Mouse (Mus musculus): ENCODE measurements around the gene Dot1l. TPM values are rescaled to one million over a fixed set of nuclear protein-coding genes. Genes with fewer than 3 reads are reported as not detected.

Dot1l gene
- polyA plus RNA-seq, 1 experiment from 2014 or later: 34.5 TPM

- peak overlapping the region; percentile 96 for H3K4me2 ChIP-seq (ENCODE audit: low read depth, low read length, severe bottlenecking)
- peak overlapping the region; percentile 93 for H3K4me3 ChIP-seq (ENCODE audit: low read depth, low read length)
- WGBS: 4% methylated on average over 18 of the region's 18 CpGs
- H3K4me1 ChIP-seq (replicated peaks; ENCODE audit: control insufficient read depth, insufficient read depth, low read length): peaks cover 17% of the 10 kb centered on the region; the same call in 1 of the 2 replicates
- peaks cover 21% of the 10 kb centered on the region for H3K36me3 ChIP-seq (ENCODE audit: control insufficient read depth, insufficient read depth, low read length)
- DNase-seq (ENCODE audit: low spot score): no peak
- peak overlapping the region; percentile 97 for H3K9ac ChIP-seq (ENCODE audit: low read length)
- peak; percentile 1; the same call in 1 of the 2 replicates for ATAC-seq (replicated peaks; ENCODE audit: low FRiP score)
- H3K27ac ChIP-seq (ENCODE audit: low read depth, low read length): peak overlapping the region; percentile 96
- no peaks in the 10 kb centered on the region for H3K27me3 ChIP-seq (ENCODE audit: control insufficient read depth, insufficient read depth, low read length)
- no peaks in the 10 kb centered on the region for H3K9me3 ChIP-seq (ENCODE audit: control insufficient read depth, low read length)
These were observed 44.1 kb downstream of the Dot1l start for GRCm38 (mm10) chr10:80799070-80799566.

- no peak for DNase-seq (ENCODE audit: low spot score)
- peaks cover 19% of the 10 kb centered on the region for H3K4me1 ChIP-seq (replicated peaks; ENCODE audit: control insufficient read depth, insufficient read depth, low read length)
- no peak overlapping the region for H3K27ac ChIP-seq (ENCODE audit: low read depth, low read length)
- H3K9ac ChIP-seq (ENCODE audit: low read length): no peak overlapping the region
- no peak overlapping the region for H3K4me3 ChIP-seq (ENCODE audit: low read depth, low read length)
- no peak overlapping the region for H3K4me2 ChIP-seq (ENCODE audit: low read depth, low read length, severe bottlenecking)
- peaks cover 5% of the 10 kb centered on the region; the same call in 1 of the 2 replicates for H3K27me3 ChIP-seq (ENCODE audit: control insufficient read depth, insufficient read depth, low read length)
- WGBS: 92% methylated on average over 10 of the region's 10 CpGs
- peaks cover 15% of the 10 kb centered on the region for H3K36me3 ChIP-seq (ENCODE audit: control insufficient read depth, insufficient read depth, low read length)
- no peaks in the 10 kb centered on the region for H3K9me3 ChIP-seq (ENCODE audit: control insufficient read depth, low read length)
- no peak for ATAC-seq (replicated peaks; ENCODE audit: low FRiP score)
These were observed 47.4 kb downstream of the Dot1l start for GRCm38 (mm10) chr10:80802204-80802912.

- Histone ChIP-seq H3K9me3 (ENCODE audit: control insufficient read depth, low read length) (no peaks in the 10 kb centered on the region), H3K27ac (ENCODE audit: low read depth, low read length) (no peak overlapping the region), H3K4me3 (ENCODE audit: low read depth, low read length) (no peak overlapping the region), H3K36me3 (ENCODE audit: control insufficient read depth, insufficient read depth, low read length) (peaks cover 15% of the 10 kb centered on the region), H3K4me1 (replicated peaks; ENCODE audit: control insufficient read depth, insufficient read depth, low read length) (peaks cover 19% of the 10 kb centered on the region), H3K4me2 (ENCODE audit: low read depth, low read length, severe bottlenecking) (no peak overlapping the region), H3K9ac (ENCODE audit: low read length) (no peak overlapping the region), H3K27me3 (ENCODE audit: control insufficient read depth, insufficient read depth, low read length) (peaks cover 7% of the 10 kb centered on the region)
- ATAC-seq (replicated peaks; ENCODE audit: low FRiP score) (no peak), DNase-seq (ENCODE audit: low spot score) (no peak)
- WGBS: 93% methylated on average over 3 of the region's 3 CpGs
These were observed 48.0 kb downstream of the Dot1l start for GRCm38 (mm10) chr10:80802996-80803395.

- Histone ChIP-seq H3K4me3 (ENCODE audit: low read depth, low read length) (no peak overlapping the region), H3K4me1 (replicated peaks; ENCODE audit: control insufficient read depth, insufficient read depth, low read length) (peaks cover 29% of the 10 kb centered on the region), H3K9ac (ENCODE audit: low read length) (no peak overlapping the region), H3K9me3 (ENCODE audit: control insufficient read depth, low read length) (no peaks in the 10 kb centered on the region), H3K27me3 (ENCODE audit: control insufficient read depth, insufficient read depth, low read length) (peaks cover 21% of the 10 kb centered on the region), H3K27ac (ENCODE audit: low read depth, low read length) (no peak overlapping the region), H3K36me3 (ENCODE audit: control insufficient read depth, insufficient read depth, low read length) (peaks cover 15% of the 10 kb centered on the region), H3K4me2 (ENCODE audit: low read depth, low read length, severe bottlenecking) (no peak overlapping the region)
- 100% methylated on average over 2 of the region's 2 CpGs for WGBS
- no peak for DNase-seq (ENCODE audit: low spot score)
- no peak for ATAC-seq (replicated peaks; ENCODE audit: low FRiP score)
These were observed 49.3 kb downstream of the Dot1l start for GRCm38 (mm10) chr10:80804340-80804739.

- Histone ChIP-seq H3K4me2 (ENCODE audit: low read depth, low read length, severe bottlenecking) (no peak within 1 kb of the TSS), H3K9ac (ENCODE audit: low read length) (no peak within 1 kb of the TSS), H3K36me3 (ENCODE audit: control insufficient read depth, insufficient read depth, low read length) (peaks cover 15% of the 10 kb centered on the region), H3K4me1 (replicated peaks; ENCODE audit: control insufficient read depth, insufficient read depth, low read length) (peaks cover 25% of the 10 kb centered on the region), H3K27ac (ENCODE audit: low read depth, low read length) (no peak within 1 kb of the TSS), H3K27me3 (ENCODE audit: control insufficient read depth, insufficient read depth, low read length) (peaks cover 24% of the 10 kb centered on the region), H3K4me3 (ENCODE audit: low read depth, low read length) (no peak within 1 kb of the TSS), H3K9me3 (ENCODE audit: control insufficient read depth, low read length) (no peaks in the 10 kb centered on the region)
- 69% methylated on average over 6 of the region's 6 CpGs for WGBS
- no peak for ATAC-seq (replicated peaks; ENCODE audit: low FRiP score)
- no peak for DNase-seq (ENCODE audit: low spot score)
These were observed 49.9 kb downstream of the Dot1l start, which contains the start of gene Amh for GRCm38 (mm10) chr10:80804916-80805315. Gene Amh (plus strand): TSS chr10:80805243.

- WGBS: 83% methylated on average over 5 of the region's 5 CpGs
- Histone ChIP-seq H3K27ac (ENCODE audit: low read depth, low read length) (no peak overlapping the region), H3K4me3 (ENCODE audit: low read depth, low read length) (no peak overlapping the region), H3K4me2 (ENCODE audit: low read depth, low read length, severe bottlenecking) (no peak overlapping the region), H3K9ac (ENCODE audit: low read length) (no peak overlapping the region), H3K36me3 (ENCODE audit: control insufficient read depth, insufficient read depth, low read length) (peaks cover 15% of the 10 kb centered on the region), H3K27me3 (ENCODE audit: control insufficient read depth, insufficient read depth, low read length) (peaks cover 26% of the 10 kb centered on the region), H3K4me1 (replicated peaks; ENCODE audit: control insufficient read depth, insufficient read depth, low read length) (peaks cover 23% of the 10 kb centered on the region), H3K9me3 (ENCODE audit: control insufficient read depth, low read length) (no peaks in the 10 kb centered on the region)
- DNase-seq (ENCODE audit: low spot score) (no peak), ATAC-seq (replicated peaks; ENCODE audit: low FRiP score) (no peak)
These were observed 50.3 kb downstream of the Dot1l start for GRCm38 (mm10) chr10:80805322-80805721.

- Histone ChIP-seq H3K27ac (ENCODE audit: low read depth, low read length) (no peak overlapping the region), H3K36me3 (ENCODE audit: control insufficient read depth, insufficient read depth, low read length) (peaks cover 15% of the 10 kb centered on the region), H3K27me3 (ENCODE audit: control insufficient read depth, insufficient read depth, low read length) (peaks cover 30% of the 10 kb centered on the region), H3K9me3 (ENCODE audit: control insufficient read depth, low read length) (no peaks in the 10 kb centered on the region), H3K9ac (ENCODE audit: low read length) (no peak overlapping the region), H3K4me3 (ENCODE audit: low read depth, low read length) (no peak overlapping the region), H3K4me1 (replicated peaks; ENCODE audit: control insufficient read depth, insufficient read depth, low read length) (peaks cover 23% of the 10 kb centered on the region), H3K4me2 (ENCODE audit: low read depth, low read length, severe bottlenecking) (no peak overlapping the region)
- 11% methylated on average over 3 of the region's 3 CpGs for WGBS
- peak; percentile 44; the same call in 1 of the 2 replicates for ATAC-seq (replicated peaks; ENCODE audit: low FRiP score)
- peak; percentile 89 for DNase-seq (ENCODE audit: low spot score)
These were observed 50.9 kb downstream of the Dot1l start for GRCm38 (mm10) chr10:80805925-80806324.

GRCm38 (mm10) chr10:80806341-80807056 is 51.5 kb downstream of the Dot1l start:
- Histone ChIP-seq H3K9me3 (ENCODE audit: control insufficient read depth, low read length) (no peaks in the 10 kb centered on the region), H3K4me3 (ENCODE audit: low read depth, low read length) (peak overlapping the region; percentile 42), H3K4me2 (ENCODE audit: low read depth, low read length, severe bottlenecking) (peak overlapping the region; percentile 95), H3K27me3 (ENCODE audit: control insufficient read depth, insufficient read depth, low read length) (peaks cover 30% of the 10 kb centered on the region), H3K27ac (ENCODE audit: low read depth, low read length) (no peak overlapping the region), H3K9ac (ENCODE audit: low read length) (peak overlapping the region; percentile 59), H3K36me3 (ENCODE audit: control insufficient read depth, insufficient read depth, low read length) (peaks cover 15% of the 10 kb centered on the region), H3K4me1 (replicated peaks; ENCODE audit: control insufficient read depth, insufficient read depth, low read length) (peaks cover 23% of the 10 kb centered on the region)
- no peak; the same call in 1 of the 2 replicates for ATAC-seq (replicated peaks; ENCODE audit: low FRiP score)
- 40% methylated on average over 34 of the region's 34 CpGs for WGBS
- no peak for DNase-seq (ENCODE audit: low spot score)
